Mouse (Mus musculus): Measurements from ENCODE around the gene Edem2. TPM values are rescaled to one million over a fixed set of nuclear protein-coding genes. Genes with fewer than 3 reads are reported as not detected.
A peak's percentile ranks its signal among the peaks of the same experiment; 100 is the strongest.

Edem2 gene
- polyA plus RNA-seq, 1 experiment from 2014 or later, result 39.9 TPM

GRCm38 (mm10) chr2:155773664-155774063 is 44.4 kb upstream of the Edem2 start:
- H3K4me2 ChIP-seq (ENCODE audit: low read length), result no peak overlapping the region
- no peak for DNase-seq (ENCODE audit: low spot score)
- H3K9me3 ChIP-seq (replicated peaks; ENCODE audit: control insufficient read depth, low read length), result no peaks in the 10 kb centered on the region
- no peak overlapping the region for H3K27ac ChIP-seq (ENCODE audit: low read depth, low read length)
- no peak overlapping the region for H3K4me3 ChIP-seq (ENCODE audit: low read depth, low read length)
- peaks cover 6% of the 10 kb centered on the region for H3K27me3 ChIP-seq (replicated peaks; ENCODE audit: control insufficient read depth, insufficient read depth, low read length)
- WGBS, result 67% methylated on average over 4 of the region's 4 CpGs
- H3K36me3 ChIP-seq (ENCODE audit: control insufficient read depth, insufficient read depth, low read length), result no peaks in the 10 kb centered on the region
- no peak overlapping the region for H3K9ac ChIP-seq (ENCODE audit: low read length)
- 0 out of 2 replicates have a peak, but pooled peaks cover 2% of the 10 kb centered on the region for H3K4me1 ChIP-seq (ENCODE audit: control insufficient read depth, insufficient read depth, low read length)
- no peak for ATAC-seq

- Histone ChIP-seq H3K4me3 (ENCODE audit: low read depth, low read length) (no peak overlapping the region), H3K27me3 (replicated peaks; ENCODE audit: control insufficient read depth, insufficient read depth, low read length) (no peaks in the 10 kb centered on the region), H3K27ac (ENCODE audit: low read depth, low read length) (no peak overlapping the region), H3K36me3 (ENCODE audit: control insufficient read depth, insufficient read depth, low read length) (no peaks in the 10 kb centered on the region), H3K4me1 (ENCODE audit: control insufficient read depth, insufficient read depth, low read length) (no peaks in the 10 kb centered on the region), H3K4me2 (ENCODE audit: low read length) (no peak overlapping the region), H3K9me3 (replicated peaks; ENCODE audit: control insufficient read depth, low read length) (no peaks in the 10 kb centered on the region), H3K9ac (ENCODE audit: low read length) (no peak overlapping the region)
- peak; percentile 76; the same call in 1 of the 2 replicates for ATAC-seq
- 54% methylated on average over 13 of the region's 13 CpGs for WGBS
- DNase-seq (ENCODE audit: low spot score), result peak; percentile 89
These were observed 35.6 kb upstream of the Edem2 start for GRCm38 (mm10) chr2:155764679-155765418.

GRCm38 (mm10) chr2:155756855-155757566 is 27.7 kb upstream of the Edem2 start:
- Histone ChIP-seq H3K27me3 (replicated peaks; ENCODE audit: control insufficient read depth, insufficient read depth, low read length) (0 out of 2 replicates have a peak, but pooled peaks cover 4% of the 10 kb centered on the region), H3K4me1 (ENCODE audit: control insufficient read depth, insufficient read depth, low read length) (no peaks in the 10 kb centered on the region), H3K27ac (ENCODE audit: low read depth, low read length) (no peak overlapping the region), H3K36me3 (ENCODE audit: control insufficient read depth, insufficient read depth, low read length) (no peaks in the 10 kb centered on the region), H3K9ac (ENCODE audit: low read length) (no peak overlapping the region), H3K4me3 (ENCODE audit: low read depth, low read length) (no peak overlapping the region), H3K9me3 (replicated peaks; ENCODE audit: control insufficient read depth, low read length) (no peaks in the 10 kb centered on the region), H3K4me2 (ENCODE audit: low read length) (no peak overlapping the region)
- WGBS, result 65% methylated on average over 14 of the region's 14 CpGs
- no peak for ATAC-seq
- DNase-seq (ENCODE audit: low spot score), result no peak

GRCm38 (mm10) chr2:155755746-155756145 is 26.5 kb upstream of the Edem2 start:
- no peak overlapping the region for H3K4me2 ChIP-seq (ENCODE audit: low read length)
- H3K27me3 ChIP-seq (replicated peaks; ENCODE audit: control insufficient read depth, insufficient read depth, low read length), result 0 out of 2 replicates have a peak, but pooled peaks cover 4% of the 10 kb centered on the region
- no peaks in the 10 kb centered on the region for H3K36me3 ChIP-seq (ENCODE audit: control insufficient read depth, insufficient read depth, low read length)
- peak; percentile 56 for DNase-seq (ENCODE audit: low spot score)
- H3K9ac ChIP-seq (ENCODE audit: low read length), result no peak overlapping the region
- no peaks in the 10 kb centered on the region for H3K9me3 ChIP-seq (replicated peaks; ENCODE audit: control insufficient read depth, low read length)
- WGBS, result 0% methylated on average over 1 of the region's 1 CpGs
- no peak overlapping the region for H3K27ac ChIP-seq (ENCODE audit: low read depth, low read length)
- H3K4me3 ChIP-seq (ENCODE audit: low read depth, low read length), result no peak overlapping the region
- no peak for ATAC-seq
- no peaks in the 10 kb centered on the region for H3K4me1 ChIP-seq (ENCODE audit: control insufficient read depth, insufficient read depth, low read length)

GRCm38 (mm10) chr2:155751014-155751786 is 21.9 kb upstream of the Edem2 start, which contains the start of gene Procr:
Gene Procr, plus strand, starts transcription at chr2:155751117.
- no peak for ATAC-seq
- Histone ChIP-seq H3K36me3 (ENCODE audit: control insufficient read depth, insufficient read depth, low read length) (no peaks in the 10 kb centered on the region), H3K4me2 (ENCODE audit: low read length) (peak within 1 kb of the TSS; percentile 44), H3K27me3 (replicated peaks; ENCODE audit: control insufficient read depth, insufficient read depth, low read length) (0 out of 2 replicates have a peak, but pooled peaks cover 4% of the 10 kb centered on the region), H3K9me3 (replicated peaks; ENCODE audit: control insufficient read depth, low read length) (no peaks in the 10 kb centered on the region), H3K4me3 (ENCODE audit: low read depth, low read length) (peak within 1 kb of the TSS; percentile 13), H3K4me1 (ENCODE audit: control insufficient read depth, insufficient read depth, low read length) (no peaks in the 10 kb centered on the region), H3K27ac (ENCODE audit: low read depth, low read length) (no peak within 1 kb of the TSS), H3K9ac (ENCODE audit: low read length) (peak within 1 kb of the TSS; percentile 17; the same call in 1 of the 2 replicates)
- DNase-seq (ENCODE audit: low spot score), result no peak
- 5% methylated on average over 25 of the region's 25 CpGs for WGBS

GRCm38 (mm10) chr2:155749394-155749793 is 20.1 kb upstream of the Edem2 start:
- no peaks in the 10 kb centered on the region for H3K36me3 ChIP-seq (ENCODE audit: control insufficient read depth, insufficient read depth, low read length)
- no peak for DNase-seq (ENCODE audit: low spot score)
- 0 out of 2 replicates have a peak, but pooled peaks cover 4% of the 10 kb centered on the region for H3K27me3 ChIP-seq (replicated peaks; ENCODE audit: control insufficient read depth, insufficient read depth, low read length)
- H3K9ac ChIP-seq (ENCODE audit: low read length), result no peak overlapping the region
- no peaks in the 10 kb centered on the region for H3K4me1 ChIP-seq (ENCODE audit: control insufficient read depth, insufficient read depth, low read length)
- no peak overlapping the region for H3K4me2 ChIP-seq (ENCODE audit: low read length)
- WGBS, result 91% methylated on average over 4 of the region's 4 CpGs
- no peak overlapping the region for H3K4me3 ChIP-seq (ENCODE audit: low read depth, low read length)
- H3K27ac ChIP-seq (ENCODE audit: low read depth, low read length), result no peak overlapping the region
- H3K9me3 ChIP-seq (replicated peaks; ENCODE audit: control insufficient read depth, low read length), result no peaks in the 10 kb centered on the region
- ATAC-seq, result no peak

- ATAC-seq, result no peak
- no peak for DNase-seq (ENCODE audit: low spot score)
- no peaks in the 10 kb centered on the region for H3K4me1 ChIP-seq (ENCODE audit: control insufficient read depth, insufficient read depth, low read length)
- H3K9me3 ChIP-seq (replicated peaks; ENCODE audit: control insufficient read depth, low read length), result no peaks in the 10 kb centered on the region
- no peak overlapping the region for H3K9ac ChIP-seq (ENCODE audit: low read length)
- 78% methylated on average over 3 of the region's 3 CpGs for WGBS
- no peaks in the 10 kb centered on the region for H3K36me3 ChIP-seq (ENCODE audit: control insufficient read depth, insufficient read depth, low read length)
- no peak overlapping the region for H3K4me2 ChIP-seq (ENCODE audit: low read length)
- no peak overlapping the region for H3K4me3 ChIP-seq (ENCODE audit: low read depth, low read length)
- no peak overlapping the region for H3K27ac ChIP-seq (ENCODE audit: low read depth, low read length)
- H3K27me3 ChIP-seq (replicated peaks; ENCODE audit: control insufficient read depth, insufficient read depth, low read length), result no peaks in the 10 kb centered on the region
These were observed 16.2 kb upstream of the Edem2 start for GRCm38 (mm10) chr2:155745487-155745886.

- DNase-seq (ENCODE audit: low spot score), result no peak
- H3K9me3 ChIP-seq (replicated peaks; ENCODE audit: control insufficient read depth, low read length), result no peaks in the 10 kb centered on the region
- no peaks in the 10 kb centered on the region for H3K27me3 ChIP-seq (replicated peaks; ENCODE audit: control insufficient read depth, insufficient read depth, low read length)
- H3K9ac ChIP-seq (ENCODE audit: low read length), result no peak overlapping the region
- H3K36me3 ChIP-seq (ENCODE audit: control insufficient read depth, insufficient read depth, low read length), result no peaks in the 10 kb centered on the region
- no peak for ATAC-seq
- H3K27ac ChIP-seq (ENCODE audit: low read depth, low read length), result no peak overlapping the region
- no peaks in the 10 kb centered on the region for H3K4me1 ChIP-seq (ENCODE audit: control insufficient read depth, insufficient read depth, low read length)
- no peak overlapping the region for H3K4me3 ChIP-seq (ENCODE audit: low read depth, low read length)
- H3K4me2 ChIP-seq (ENCODE audit: low read length), result no peak overlapping the region
- 95% methylated on average over 9 of the region's 9 CpGs for WGBS
These were observed 14.1 kb upstream of the Edem2 start for GRCm38 (mm10) chr2:155743351-155743750.
